In the genomic region with DNA sequence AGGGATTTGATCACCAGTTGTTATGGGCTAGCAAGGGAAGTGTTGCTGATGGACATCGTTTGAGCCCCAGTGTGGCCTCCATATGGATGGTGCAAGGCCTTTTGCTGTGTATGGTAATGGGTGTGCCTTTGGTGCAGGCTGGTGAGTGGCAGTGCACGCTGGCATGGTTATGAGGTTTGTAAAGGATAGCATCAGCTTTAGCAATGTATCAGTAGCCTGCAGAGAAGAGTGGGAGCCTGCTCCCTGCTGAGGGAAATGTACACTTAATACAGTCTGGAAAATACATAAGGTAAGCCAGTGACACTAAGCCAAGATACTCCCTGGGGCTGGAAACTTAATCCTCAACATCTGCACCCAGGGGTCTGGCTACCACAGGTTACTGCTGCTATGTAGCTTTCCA, we compare ENCODE assay signal across 16 mouse cellular contexts. TPM values are rescaled to one million over a fixed set of nuclear protein-coding genes. Genes with fewer than 3 reads are reported as not detected.
"Had no signal": no experiment of that assay in that cellular context is flagged by ENCODE, and none has a peak within 500 bp of the region (broad histone marks: within the 10 kb centered on the region; RNA-seq: fewer than 3 reads in every experiment).

No protein-coding gene starts in this region.

- H3K4me3 ChIP-seq: limb, embryonic 12.5 days; megakaryocyte, embryonic 14.5 days had no signal

- H3K27ac ChIP-seq: limb, embryonic 12.5 days; liver, embryonic 14.5 days had no signal

- H3K36me3 ChIP-seq: limb, embryonic 12.5 days had no signal

- H3K27me3 ChIP-seq: limb, embryonic 12.5 days had no signal

- H3K4me2 ChIP-seq: limb, embryonic 12.5 days; liver, embryonic 11.5 days; lung, embryonic 14.5 days; midbrain, embryonic 11.5 days had no signal

- H3K9ac ChIP-seq: limb, embryonic 12.5 days; liver, embryonic 14.5 days; liver, postnatal 0 days; lung, embryonic 14.5 days had no signal

- ATAC-seq: liver, postnatal 0 days; lung, postnatal 0 days had no signal

- H3K9me3 ChIP-seq: limb, embryonic 12.5 days; megakaryocyte, embryonic 14.5 days had no signal

- H3K4me1 ChIP-seq: megakaryocyte, embryonic 14.5 days had no signal

- DNase-seq: kidney, adult 11 months; kidney, adult 8-10 months; kidney, postnatal 14 days; kidney, postnatal 4 days; liver, postnatal 0 days; lung, embryonic 14.5 days; lung, postnatal 36 days; midbrain, embryonic 14.5 days; thymus, adult 18-20 months had no signal

RNA-seq across cellular contexts. Expression of a gene that starts 58.4 kb away (rescaled TPM):
- polyA plus RNA-seq: small intestine, adult 2 months had no signal
